Mouse (Mus musculus) MEL (cell line): ENCODE measurements around the gene Rgs6. TPM values are rescaled to one million over a fixed set of nuclear protein-coding genes. Genes with fewer than 3 reads are reported as not detected.

Experiments used
- DNase-seq: peaks from one replicate; pipeline ENCODE4 v3.0.0; 2011; ENCODE audit warnings: low read depth, low spot score
- H3K27ac ChIP-seq: 2 replicates; pipeline ENCODE4 v1.5.1; 2012; ENCODE audit warnings: low read depth, mild to moderate bottlenecking, control low read depth, low read length, moderate library complexity; ENCODE audit not compliant: control insufficient read depth
- H3K27me3 ChIP-seq, 2 experiments: fragments of 150-350 bp in 1 of 2; sonication (generic) in 1 of 2; 2 replicates each; pipeline ENCODE4 v1.6.1; 2012; ENCODE audit warnings: low read length in 2 of 2, mild to moderate bottlenecking in 2 of 2, improper control_type of control experiment in 1 of 2, moderate library complexity in 1 of 2; ENCODE audit not compliant: insufficient read depth in 2 of 2, control insufficient read depth in 1 of 2
- H3K36me3 ChIP-seq, 2 experiments: 2 replicates each; pipeline ENCODE4 v1.6.1; 2012 to 2014; ENCODE audit warnings: low read length in 2 of 2, improper control_type of control experiment in 1 of 2, inconsistent platforms in 1 of 2, mild to moderate bottlenecking in 1 of 2; ENCODE audit not compliant: insufficient read depth in 2 of 2, control insufficient read depth in 1 of 2
- H3K4me1 ChIP-seq, 2 experiments: fragments of 150-350 bp in 1 of 2; sonication (generic) in 1 of 2; 2 replicates each; pipeline ENCODE4 v1.6.1; 2012; ENCODE audit warnings: low read length in 2 of 2, improper control_type of control experiment in 1 of 2, mild to moderate bottlenecking in 1 of 2; ENCODE audit not compliant: insufficient read depth in 2 of 2, control insufficient read depth in 1 of 2
- H3K4me3 ChIP-seq, 2 experiments: fragments of 150-350 bp in 1 of 2; sonication (generic) in 1 of 2; 2 replicates each; pipeline ENCODE4 v1.5.1; 2012; ENCODE audit warnings: low read depth in 2 of 2, low read length in 2 of 2, mild to moderate bottlenecking in 2 of 2, moderate library complexity in 2 of 2, control low read depth in 1 of 2, improper control_type of control experiment in 1 of 2; ENCODE audit not compliant: control insufficient read depth in 1 of 2, insufficient read depth in 1 of 2
- H3K79me2 ChIP-seq: 2 replicates; pipeline ENCODE4 v1.6.1; 2012; ENCODE audit warnings: mild to moderate bottlenecking, low read length, moderate library complexity; ENCODE audit not compliant: control insufficient read depth, poor library complexity, insufficient read depth
- H3K9ac ChIP-seq: 2 replicates; pipeline ENCODE4 v1.6.1; 2012; ENCODE audit warnings: low read depth, mild to moderate bottlenecking, control low read depth, low read length, moderate library complexity; ENCODE audit not compliant: control insufficient read depth, poor library complexity, severe bottlenecking
- H3K9me3 ChIP-seq: fragments of 150-350 bp; sonication (generic); replicated peaks from 2 replicates; pipeline ENCODE4 v1.6.1; 2012; ENCODE audit warnings: mild to moderate bottlenecking, low read length, improper control_type of control experiment, moderate library complexity; ENCODE audit not compliant: insufficient read depth
- BHLHE40 ChIP-seq: IDR thresholded peaks from 2 replicates; pipeline ENCODE4 v1.6.1; 2012; ENCODE audit warnings: low read depth, mild to moderate bottlenecking, inconsistent platforms, low read length, improper control_type of control experiment, borderline replicate concordance
- CHD2 ChIP-seq: IDR thresholded peaks from 2 replicates; pipeline ENCODE4 v1.6.1; 2011; ENCODE audit warnings: low read length, improper control_type of control experiment
- CTCF ChIP-seq, 3 experiments: IDR thresholded peaks in 2 of 3; conservative IDR thresholded peaks in 1 of 3; 2 replicates each; pipeline ENCODE4 v1.5.1; 2011 to 2012; ENCODE audit warnings: low read length in 3 of 3, low read depth in 2 of 3, mild to moderate bottlenecking in 2 of 3, improper control_type of control experiment in 1 of 3, inconsistent platforms in 1 of 3, mixed read lengths in 1 of 3, moderate library complexity in 1 of 3; ENCODE audit not compliant: control insufficient read depth in 1 of 3, insufficient read depth in 1 of 3, poor library complexity in 1 of 3, severe bottlenecking in 1 of 3
- ELF1 ChIP-seq: IDR thresholded peaks from 2 replicates; pipeline ENCODE4 v1.6.1; 2014; ENCODE audit warnings: low read depth, mild to moderate bottlenecking, inconsistent platforms, low read length, improper control_type of control experiment, moderate library complexity
- HCFC1 ChIP-seq: IDR thresholded peaks from 2 replicates; pipeline ENCODE4 v1.6.1; 2012; ENCODE audit warnings: low read depth, mild to moderate bottlenecking, inconsistent platforms, low read length, improper control_type of control experiment, moderate library complexity
- JUND ChIP-seq: IDR thresholded peaks from 2 replicates; pipeline ENCODE4 v1.6.1; 2011; ENCODE audit warnings: low read depth, mild to moderate bottlenecking, improper control_type of control experiment, low read length
- MAFK ChIP-seq: IDR thresholded peaks from 2 replicates; pipeline ENCODE4 v1.6.1; 2011; ENCODE audit warnings: low read depth, mild to moderate bottlenecking, low read length, improper control_type of control experiment, borderline replicate concordance
- MAX ChIP-seq: IDR thresholded peaks from 2 replicates; pipeline ENCODE4 v1.6.1; 2011; ENCODE audit warnings: low read length, improper control_type of control experiment
- MAZ ChIP-seq: IDR thresholded peaks from 2 replicates; pipeline ENCODE4 v1.6.1; 2012; ENCODE audit warnings: low read depth, mild to moderate bottlenecking, inconsistent platforms, low read length, improper control_type of control experiment
- MXI1 ChIP-seq: IDR thresholded peaks from 2 replicates; pipeline ENCODE4 v1.6.1; 2011; ENCODE audit warnings: mild to moderate bottlenecking, low read depth, low read length, improper control_type of control experiment
- MYB ChIP-seq: IDR thresholded peaks from 2 replicates; pipeline ENCODE4 v1.6.1; 2011; ENCODE audit warnings: mild to moderate bottlenecking, low read depth, low read length, improper control_type of control experiment
- MYC ChIP-seq: IDR thresholded peaks from 2 replicates; pipeline ENCODE4 v1.6.1; 2011; ENCODE audit warnings: low read depth, mild to moderate bottlenecking, low read length, improper control_type of control experiment, moderate library complexity
- NELFE ChIP-seq: IDR thresholded peaks from 2 replicates; pipeline ENCODE4 v1.6.1; 2011; ENCODE audit warnings: low read depth, low read length, improper control_type of control experiment
- POLR2A ChIP-seq, 2 experiments: IDR thresholded peaks; 2 replicates each; pipeline ENCODE4 v1.6.1; 2011 to 2012; ENCODE audit warnings: low read length in 2 of 2, mild to moderate bottlenecking in 2 of 2, control low read depth in 1 of 2, improper control_type of control experiment in 1 of 2, low read depth in 1 of 2, moderate library complexity in 1 of 2; ENCODE audit not compliant: control insufficient read depth in 1 of 2, insufficient read depth in 1 of 2, poor library complexity in 1 of 2
- POLR2AphosphoS2 ChIP-seq: IDR thresholded peaks from 2 replicates; pipeline ENCODE4 v1.6.1; 2011; ENCODE audit warnings: low read length, improper control_type of control experiment
- RAD21 ChIP-seq: IDR thresholded peaks from 2 replicates; pipeline ENCODE4 v1.6.1; 2011; ENCODE audit warnings: mild to moderate bottlenecking, low read depth, low read length, improper control_type of control experiment
- SIN3A ChIP-seq: IDR thresholded peaks from 2 replicates; pipeline ENCODE4 v1.6.1; 2012; ENCODE audit warnings: low read length, improper control_type of control experiment, inconsistent platforms
- TAL1 ChIP-seq: IDR thresholded peaks from 2 replicates; pipeline ENCODE4 v1.6.1; 2012; ENCODE audit warnings: mild to moderate bottlenecking, inconsistent platforms, low read length, moderate library complexity, mixed read lengths
- USF1 ChIP-seq: IDR thresholded peaks from 2 replicates; pipeline ENCODE4 v1.6.1; 2014; ENCODE audit warnings: low read depth, mild to moderate bottlenecking, inconsistent platforms, low read length, improper control_type of control experiment, moderate library complexity
- ZC3H11A ChIP-seq: IDR thresholded peaks from 2 replicates; pipeline ENCODE4 v1.6.1; 2012; ENCODE audit warnings: low read depth, mild to moderate bottlenecking, inconsistent platforms, low read length, improper control_type of control experiment
- ZMIZ1 ChIP-seq: IDR thresholded peaks from 2 replicates; pipeline ENCODE4 v1.6.1; 2012; ENCODE audit warnings: low read depth, mild to moderate bottlenecking, inconsistent platforms, low read length, improper control_type of control experiment, moderate library complexity
- ZNF384 ChIP-seq: IDR thresholded peaks from 2 replicates; pipeline ENCODE4 v1.6.1; 2012; ENCODE audit warnings: low read depth, mild to moderate bottlenecking, inconsistent platforms, low read length, improper control_type of control experiment
- polyA plus RNA-seq, 2 experiments: library from polyadenylated mRNA; stranded (reverse) in 1 of 2; unstranded in 1 of 2; fragments of >175 nt in 1 of 2; fragments of >200 nt in 1 of 2; gene quantifications; 2 replicates each; pipeline versions ENCODE4 v1.2.1 to v1.2.4; 2012; ENCODE audit warnings: low replicate concordance in 2 of 2, low read depth in 1 of 2; ENCODE audit not compliant: insufficient read length in 2 of 2, insufficient read depth in 1 of 2, missing spikeins in 1 of 2
- total RNA-seq: library from RNA; depleted of rRNA; stranded (reverse); fragments of 300-350 nt; gene quantifications from 2 replicates; pipeline ENCODE4 v1.2.3, GENCODE M21; 2012

Rgs6 gene
- total and polyA plus RNA-seq, 3 experiments: not detected

DNA sequence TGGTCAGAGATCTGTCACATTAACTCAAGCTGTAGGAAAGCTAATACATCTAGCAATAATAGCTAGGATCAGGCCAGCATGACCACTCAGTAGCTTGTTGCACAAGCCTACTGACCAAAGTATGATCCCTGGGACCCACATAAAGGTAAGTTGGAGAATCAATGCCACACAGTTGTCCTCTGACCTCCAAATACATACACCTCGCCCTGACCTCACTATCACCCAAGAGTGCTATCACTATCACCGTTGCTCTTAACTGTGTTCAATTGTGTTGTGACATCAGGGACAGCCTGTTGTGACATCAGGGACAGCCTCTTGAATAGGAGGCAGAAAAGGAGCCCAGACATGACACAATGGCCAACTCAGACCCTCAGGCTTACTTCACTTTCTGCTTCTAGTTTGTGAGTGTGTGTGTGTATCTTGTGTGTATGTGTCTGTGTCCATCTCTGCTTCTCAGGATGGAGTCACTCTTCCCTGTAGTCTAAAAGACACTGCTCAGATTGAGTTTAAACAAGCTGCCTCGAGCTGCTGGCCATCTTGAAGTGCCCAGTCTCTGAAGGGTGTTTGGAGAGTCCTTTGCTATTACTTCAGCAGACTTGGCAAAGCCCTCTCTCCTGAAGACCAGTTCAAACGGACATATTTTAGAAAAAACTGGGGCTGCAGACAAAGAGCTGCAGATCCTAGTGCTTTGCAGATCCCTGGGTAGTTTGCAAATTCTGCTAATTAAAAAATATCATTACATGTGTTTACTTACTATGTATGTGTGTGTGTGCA is 426.0 kb downstream of the Rgs6 start:
- no peak for TF ChIP-seq ZC3H11A
- TF ChIP-seq MYC: no peak
- no peak for TF ChIP-seq MAZ
- no peak for TF ChIP-seq ELF1
- no peak for TF ChIP-seq BHLHE40
- no peak for TF ChIP-seq JUND
- no peak for TF ChIP-seq ZNF384
- no peak for TF ChIP-seq TAL1
- no peak for TF ChIP-seq ZMIZ1
- no peak for TF ChIP-seq MYB
- TF ChIP-seq POLR2A (IDR thresholded peaks at IDR 0.05; ENCODE audit: control insufficient read depth in 1 of 2, insufficient read depth in 1 of 2, low read depth in 1 of 2, low read length in 2 of 2, poor library complexity in 1 of 2): no peak
- TF ChIP-seq NELFE: no peak
- TF ChIP-seq SIN3A: no peak
- TF ChIP-seq CTCF (IDR thresholded peaks at IDR 0.05 in 2 of 3, conservative IDR thresholded peaks at IDR 0.05 in 1 of 3; ENCODE audit: control insufficient read depth in 1 of 3, insufficient read depth in 1 of 3, low read depth in 2 of 3, low read length in 3 of 3, poor library complexity in 1 of 3, severe bottlenecking in 1 of 3): no peak
- H3K36me3 ChIP-seq: peaks cover 0 to 8% of the 10 kb centered on the region in 2 experiments; a peak in 2 of 4 replicates
- peaks cover 11 to 24% of the 10 kb centered on the region in 2 experiments for H3K4me1 ChIP-seq

DNA sequence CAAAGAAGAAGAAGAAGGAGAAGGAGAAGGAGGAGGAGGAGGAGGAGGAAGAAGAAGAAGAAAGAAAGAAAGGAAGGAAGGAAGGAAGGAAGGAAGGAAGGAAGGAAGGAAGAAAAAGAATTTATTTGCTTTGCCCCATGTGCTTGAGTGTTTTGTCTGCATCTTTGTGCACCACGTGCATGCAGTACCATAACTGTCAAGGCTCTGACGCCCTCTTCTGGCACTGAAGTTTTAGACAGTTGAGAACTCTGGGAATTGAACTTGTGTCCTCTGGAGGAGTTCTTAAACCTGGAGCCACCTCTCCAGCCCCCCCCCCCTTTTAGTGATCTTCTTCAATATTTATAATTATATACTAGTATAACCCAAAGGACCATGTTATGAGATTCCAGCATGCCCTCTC is 426.8 kb downstream of the Rgs6 start:
- Histone ChIP-seq H3K4me1 (peaks cover 11 to 24% of the 10 kb centered on the region in 2 experiments), H3K4me3 (no peak overlapping the region), H3K9me3 (no peaks in the 10 kb centered on the region), H3K27me3 (no peaks in the 10 kb centered on the region; a peak in 1 of 4 replicates), H3K79me2 (no peaks in the 10 kb centered on the region), H3K36me3 (peaks cover 0 to 8% of the 10 kb centered on the region in 2 experiments; a peak in 2 of 4 replicates), H3K9ac (no peak overlapping the region), H3K27ac (no peak overlapping the region)
- DNase-seq: peak; percentile 41
- peak; percentile 79; the same call in 1 of the 2 replicates for TF ChIP-seq MYC
- no peak for TF ChIP-seq JUND
- peak; percentile 23 for TF ChIP-seq RAD21
- no peak for TF ChIP-seq CHD2
- no peak for TF ChIP-seq MAFK
- TF ChIP-seq ZNF384: no peak
- peak; percentile 70; the same call in 1 of the 2 replicates for TF ChIP-seq MXI1
- no peak for TF ChIP-seq HCFC1
- peak; percentile 39; the same call in 1 of the 2 replicates for TF ChIP-seq USF1
- peak in 2 of 3 experiments; percentile 17 to 32; a peak in 3 of 6 replicates for TF ChIP-seq CTCF (IDR thresholded peaks at IDR 0.05 in 2 of 3, conservative IDR thresholded peaks at IDR 0.05 in 1 of 3; ENCODE audit: control insufficient read depth in 1 of 3, insufficient read depth in 1 of 3, low read depth in 2 of 3, low read length in 3 of 3, poor library complexity in 1 of 3, severe bottlenecking in 1 of 3)
- peak; percentile 66 for TF ChIP-seq MAX
- no peak for TF ChIP-seq POLR2AphosphoS2
- no peak for TF ChIP-seq BHLHE40

More for the DNA sequence above, 426.0 kb downstream of the Rgs6 start:
- Histone ChIP-seq H3K27ac (no peak overlapping the region), H3K27me3 (no peaks in the 10 kb centered on the region; a peak in 2 of 4 replicates), H3K79me2 (no peaks in the 10 kb centered on the region), H3K9ac (no peak overlapping the region), H3K4me3 (no peak overlapping the region), H3K9me3 (no peaks in the 10 kb centered on the region)
- DNase-seq: peak; percentile 11
